Mouse (Mus musculus): ENCODE results near the gene Rpl36. TPM values are rescaled to one million over a fixed set of nuclear protein-coding genes. Genes with fewer than 3 reads are reported as not detected.

The Rpl36 gene
- polyA plus RNA-seq (2017; shearing (Covaris generic)): 1,000 to 10,000 TPM; 1,401 to 2,699 TPM

GRCm38 (mm10) chr17:56613236-56613844, at the start of gene Rpl36:
Gene Rpl36 (plus strand): TSS chr17:56613416.

GRCm38 (mm10) chr17:56584257-56585130, 28.7 kb upstream of the Rpl36 start, which contains the start of the genes Safb2 and Safb:
Gene Safb2 (minus strand): TSS chr17:56584585.
Gene Safb (plus strand): TSS chr17:56584825.

DNA sequence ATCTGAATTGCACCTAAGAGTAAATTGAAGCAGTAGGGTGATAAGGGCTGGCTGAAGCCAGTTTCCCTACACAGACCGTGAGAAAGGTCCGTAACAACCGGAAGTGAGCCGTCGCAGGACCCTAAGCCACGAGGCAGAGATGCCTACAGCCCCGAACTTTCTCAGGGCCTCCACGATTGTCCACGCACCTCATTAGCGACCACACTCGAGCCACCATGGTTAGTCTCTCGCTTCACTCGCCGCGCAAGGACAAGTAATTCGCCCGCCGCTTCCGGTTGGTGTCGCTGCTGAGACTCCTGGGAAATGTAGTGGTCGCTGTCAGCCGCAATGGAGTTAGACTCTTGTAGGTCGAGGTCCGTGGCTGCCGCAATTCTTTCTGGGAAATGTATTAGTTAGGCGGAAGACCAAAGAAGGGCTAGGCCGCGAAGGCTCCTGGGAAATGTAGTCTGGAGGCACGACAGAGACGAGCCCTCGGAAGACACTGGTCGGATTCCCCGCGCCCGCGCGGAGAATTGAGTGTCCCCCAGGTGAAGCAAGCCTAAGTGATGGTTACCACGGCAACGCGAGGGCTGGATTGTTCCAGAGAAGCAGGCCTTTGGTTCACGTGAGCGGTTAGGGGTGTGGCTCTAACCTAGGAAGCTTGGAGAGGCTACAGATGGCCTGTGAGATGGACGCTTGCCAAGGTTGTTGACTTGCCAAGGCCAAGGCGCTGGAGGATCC, 3.6 kb upstream of the Rpl36 start, which contains the start of gene 2410015M20Rik:
2410015M20Rik (minus strand) TSS at position 320 of the 720 bp plus-strand sequence.

DNA sequence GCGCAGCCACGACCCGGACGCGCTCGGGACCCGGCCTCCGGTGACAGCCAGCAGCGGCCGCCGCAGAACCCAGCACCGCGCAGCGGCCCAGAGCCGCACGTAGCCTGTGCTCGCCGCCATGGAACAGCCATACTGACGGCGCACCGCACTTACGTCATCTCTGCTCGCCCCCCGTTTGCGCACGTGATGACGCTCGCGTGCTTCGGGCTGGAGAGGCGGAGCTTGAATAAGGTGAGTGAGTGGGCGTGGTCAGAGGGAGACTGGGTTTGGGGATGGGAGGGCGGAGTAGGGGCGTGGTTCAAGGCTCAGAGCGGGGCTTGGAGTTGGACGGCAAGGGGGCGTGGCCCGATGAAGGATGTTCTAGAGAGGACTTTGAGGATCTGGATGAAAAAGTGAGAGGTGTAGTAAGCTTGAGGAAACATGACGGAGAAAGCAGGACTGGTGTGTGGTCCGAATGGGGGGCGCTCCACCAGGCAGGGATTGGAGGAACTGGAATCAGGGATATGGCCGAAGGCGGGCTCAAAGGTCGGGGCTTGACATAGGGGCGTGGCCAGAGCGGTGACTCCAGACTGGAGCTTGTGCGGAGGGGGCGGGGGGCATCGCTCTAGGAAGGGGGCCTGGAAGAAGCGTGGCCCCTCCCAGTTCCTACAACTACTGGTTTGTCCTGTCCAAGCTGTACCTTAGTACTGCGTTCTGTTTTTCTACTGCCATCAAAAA, 13.7 kb downstream of the Rpl36 start, which contains the start of gene Lonp1:
Lonp1 (minus strand) TSS at position 134 of the 717 bp plus-strand sequence.

DNA sequence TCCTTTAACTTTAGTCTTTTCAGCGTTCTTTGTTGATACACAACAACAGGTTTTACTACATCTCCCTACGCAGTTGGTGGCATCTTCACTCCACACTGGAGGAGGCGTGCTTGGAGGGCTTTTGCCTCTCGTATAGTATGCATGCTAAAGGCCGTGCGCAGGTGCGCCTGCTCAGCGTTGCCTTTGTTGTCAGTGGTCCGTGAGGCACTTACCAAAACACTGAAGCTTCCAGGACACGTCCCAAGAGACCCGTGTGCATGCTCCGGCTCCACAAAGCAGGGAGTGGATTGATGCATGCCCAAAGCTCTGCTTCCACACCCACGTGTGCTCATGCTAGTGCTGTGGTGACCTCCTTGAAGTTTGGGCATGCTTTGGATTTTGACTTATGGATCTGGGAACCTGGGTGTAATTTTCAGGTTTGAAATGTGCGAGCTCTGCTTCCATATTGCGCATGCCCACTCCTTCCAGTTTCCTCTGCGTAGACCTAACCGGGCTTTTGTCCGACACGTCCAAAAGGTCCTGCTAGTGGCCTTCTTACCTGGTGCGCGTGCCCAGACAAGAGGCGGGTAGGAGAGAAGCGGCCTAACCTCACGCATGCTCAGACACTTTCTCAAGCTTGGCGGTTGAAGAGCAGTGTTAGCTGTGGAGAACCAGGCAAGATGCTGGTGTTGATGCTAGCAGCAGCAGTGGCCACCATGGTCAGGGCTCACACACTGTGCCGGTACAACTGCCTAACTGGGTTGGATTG, 14.5 kb downstream of the Rpl36 start, which contains the start of gene Catsperd:
Catsperd (plus strand) TSS at position 614 of the 748 bp plus-strand sequence.

Other genes starting within 250 kb of the Rpl36 start
- 10 to 100 TPM; 22.0 to 26.0 TPM for gene Ptprs, start 136.9 kb upstream of the Rpl36 start, polyA plus RNA-seq (2017; shearing (Covaris generic))
- not detected for gene Znrf4, start 101.0 kb upstream of the Rpl36 start, polyA plus RNA-seq (2017; shearing (Covaris generic))
- under 1 TPM; 0.63 to 1.00 TPM for gene Gm20219, start 59.0 kb upstream of the Rpl36 start, polyA plus RNA-seq (2017; shearing (Covaris generic))
- 100 to 1,000 TPM; 107 to 129 TPM for gene Safb2, start 28.8 kb upstream of the Rpl36 start, polyA plus RNA-seq (2017; shearing (Covaris generic))
- 100 to 1,000 TPM; 124 to 148 TPM for gene Safb, start 28.6 kb upstream of the Rpl36 start, polyA plus RNA-seq (2017; shearing (Covaris generic))
- 100 to 1,000 TPM; 189 to 264 TPM for gene 2410015M20Rik, start 3.6 kb upstream of the Rpl36 start, polyA plus RNA-seq (2017; shearing (Covaris generic))
- gene Lonp1, start 13.5 kb downstream of the Rpl36 start, polyA plus RNA-seq (2017; shearing (Covaris generic)): 10 to 100 TPM; 34.4 to 41.3 TPM
- gene Catsperd, start 14.7 kb downstream of the Rpl36 start, polyA plus RNA-seq (2017; shearing (Covaris generic)): under 1 TPM; 0.16 to 0.36 TPM
- gene Ranbp3, start 59.9 kb downstream of the Rpl36 start, polyA plus RNA-seq (2017; shearing (Covaris generic)): 10 to 100 TPM; 79.3 to 90.3 TPM
- 100 to 1,000 TPM; 284 to 322 TPM for gene Ndufa11, start 104.4 kb downstream of the Rpl36 start, polyA plus RNA-seq (2017; shearing (Covaris generic))
- gene Vmac, start 104.6 kb downstream of the Rpl36 start, polyA plus RNA-seq (2017; shearing (Covaris generic)): 10 to 100 TPM; 11.9 to 18.9 TPM
- gene Nrtn, start 144.1 kb downstream of the Rpl36 start, polyA plus RNA-seq (2017; shearing (Covaris generic)): not detected
- 10 to 100 TPM; 37.5 to 47.0 TPM for gene Dus3l, start 151.3 kb downstream of the Rpl36 start, polyA plus RNA-seq (2017; shearing (Covaris generic))
- gene Prr22, start 156.8 kb downstream of the Rpl36 start, polyA plus RNA-seq (2017; shearing (Covaris generic)): 1 to 10 TPM in 1 of 2 experiments, under 1 TPM in 1; 0.69 to 1.7 TPM
- gene Rfx2, start 217.6 kb downstream of the Rpl36 start, polyA plus RNA-seq (2017; shearing (Covaris generic)): 1 to 10 TPM in 1 of 2 experiments, under 1 TPM in 1; 0.95 to 1.7 TPM

All from activated CD4-positive, CD25-positive, alpha-beta regulatory T cell (primary cell).